Mouse (Mus musculus): ENCODE results near the gene Parp6. TPM values are rescaled to one million over a fixed set of nuclear protein-coding genes. Genes with fewer than 3 reads are reported as not detected.

Parp6 gene
- polyA plus RNA-seq, 3 experiments from 2014 or later: 17.2 to 62.5 (median 46.8) TPM

DNA sequence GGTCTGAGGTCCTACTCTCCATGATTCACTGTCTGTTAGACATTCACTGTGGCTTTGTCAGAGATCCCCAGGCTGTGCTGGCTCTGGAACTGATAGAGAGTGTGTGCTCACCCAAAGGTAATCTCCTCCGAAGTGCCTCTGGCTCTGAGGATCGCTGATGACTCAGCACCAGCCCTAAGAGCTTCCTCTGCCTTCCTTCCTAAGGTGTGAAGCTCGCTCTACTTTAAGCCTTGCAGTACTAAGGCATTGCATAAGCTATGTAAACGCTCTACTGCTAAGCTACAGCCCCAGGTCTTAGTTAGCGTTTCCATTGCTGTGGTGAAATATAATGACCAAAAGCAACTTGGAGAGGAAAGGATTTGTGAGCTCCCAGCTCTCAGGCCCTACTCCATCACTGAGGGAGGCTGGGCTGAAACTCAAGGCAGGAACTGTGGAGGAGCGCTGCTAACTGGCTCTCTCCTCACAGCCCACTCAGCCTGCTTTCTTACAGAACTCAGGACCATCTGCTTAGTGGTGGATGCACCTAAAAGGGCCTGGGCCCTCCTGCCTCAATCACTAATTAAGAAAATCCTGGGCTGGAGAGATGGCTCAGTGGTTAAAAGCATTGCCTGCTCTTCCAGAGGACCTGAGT lies 70.4 kb downstream of the Parp6 start:
- ATAC-seq: no peak

DNA sequence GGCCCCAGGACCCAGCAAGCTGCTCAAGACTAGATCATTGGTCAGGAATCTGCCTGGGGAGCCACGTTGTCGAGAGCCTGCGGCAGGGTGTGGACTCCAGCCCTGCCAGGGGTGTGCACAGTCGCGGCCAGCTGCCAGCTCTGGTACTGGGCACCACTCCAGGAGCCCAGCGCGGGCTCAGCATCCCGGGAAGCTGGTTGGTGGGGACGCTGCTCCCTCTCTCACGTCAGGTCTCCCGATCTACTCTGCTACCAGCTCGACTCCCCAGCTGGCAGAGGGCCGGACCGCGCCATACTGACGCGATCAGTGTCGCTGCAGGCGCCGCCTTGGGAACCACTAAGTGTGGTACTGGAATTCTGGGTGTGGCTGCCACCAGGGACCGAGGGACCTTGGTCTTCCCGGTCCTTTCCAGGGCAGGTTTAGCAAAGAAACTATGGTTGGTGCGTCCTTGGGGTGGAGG lies 74.6 kb downstream of the Parp6 start:
- ATAC-seq: no peak

DNA sequence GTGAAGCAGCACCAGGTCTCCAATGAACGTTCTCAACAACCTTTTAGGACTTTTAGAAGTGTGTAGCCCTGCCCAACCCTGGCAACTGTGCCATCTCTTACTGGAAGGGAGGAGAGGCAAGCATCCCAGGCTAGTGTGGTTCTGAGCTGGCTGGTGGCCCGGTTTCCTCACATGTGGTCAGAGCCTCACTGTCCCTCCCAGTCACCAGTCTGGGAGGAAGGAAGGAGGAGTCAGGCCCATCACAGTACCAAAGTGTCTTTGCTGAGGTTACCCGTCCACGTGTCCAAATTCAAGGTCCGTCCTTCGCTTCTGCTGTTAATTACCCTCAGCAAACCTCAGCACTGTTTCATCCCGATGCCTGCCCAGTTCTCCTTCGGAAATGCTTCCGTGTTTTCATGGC lies 75.1 kb downstream of the Parp6 start:
- no peak for ATAC-seq

DNA sequence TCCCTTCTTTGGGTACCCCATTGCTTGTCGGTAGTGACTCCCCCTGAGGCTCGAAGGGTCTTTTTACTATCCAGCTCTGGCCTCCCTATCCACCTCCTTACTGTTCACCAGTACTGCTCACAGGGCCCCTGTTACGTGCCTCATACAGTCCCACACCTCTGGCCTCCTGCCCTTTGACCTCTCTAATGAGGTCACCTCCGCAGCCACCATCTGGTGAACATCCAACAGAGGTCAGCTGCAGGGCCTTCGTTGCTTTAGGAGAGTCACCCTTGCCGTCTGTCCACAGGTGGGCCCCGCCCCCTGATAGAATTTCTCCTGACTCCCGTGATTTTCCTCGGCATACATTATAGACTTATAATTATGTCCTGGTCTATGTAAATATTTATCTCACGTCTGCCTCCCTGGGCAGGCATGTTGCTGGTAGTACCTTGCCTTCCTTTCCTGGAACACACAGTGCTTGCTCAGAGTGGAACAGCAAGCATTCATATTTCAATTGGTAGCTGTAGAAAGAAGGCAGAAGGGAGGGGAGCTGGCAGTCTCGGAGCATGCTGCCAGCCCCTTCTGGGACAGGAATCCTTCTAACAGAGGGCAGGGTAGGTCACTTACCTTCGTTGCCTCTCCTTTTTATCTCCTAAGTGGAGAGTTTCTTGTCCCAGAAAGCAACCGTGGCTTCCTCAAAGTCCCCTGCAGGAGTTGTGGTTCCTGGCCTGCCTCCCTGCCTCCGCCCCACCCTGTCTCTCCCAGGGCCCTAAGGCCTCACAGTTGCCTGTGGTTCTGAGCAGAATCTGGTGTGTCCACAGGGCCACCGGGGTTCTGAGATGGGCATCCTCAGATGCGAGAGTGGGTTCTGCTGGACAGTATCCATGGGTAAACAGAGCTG lies 77.7 kb downstream of the Parp6 start:
- ATAC-seq: no peak

GRCm38 (mm10) chr9:59695451-59695813 lies 78.3 kb downstream of the Parp6 start:
- ATAC-seq: no peak

- no peak for ATAC-seq
Measured at GRCm38 (mm10) chr9:59696381-59696780, 79.3 kb downstream of the Parp6 start.

Other genes with a start within 250 kb of the Parp6 start
- gene Arih1, start 130.7 kb upstream of the Parp6 start, polyA plus RNA-seq (2017; shearing (Covaris generic)): 10 to 100 TPM; 19.6 to 23.7 (median 23.0) TPM
- 10 to 100 TPM; 15.6 to 38.7 (median 37.6) TPM for gene Hexa, start 77.7 kb upstream of the Parp6 start, polyA plus RNA-seq (2017; shearing (Covaris generic))
- not detected for gene Tmem202, start 77.4 kb upstream of the Parp6 start, polyA plus RNA-seq (2017; shearing (Covaris generic))
- gene Celf6, start 39.4 kb upstream of the Parp6 start, polyA plus RNA-seq (2017; shearing (Covaris generic)): not detected
- gene Pkm, start 39.1 kb downstream of the Parp6 start, polyA plus RNA-seq (2017; shearing (Covaris generic)): 1,000 to 10,000 TPM in 1 of 3 experiments, 100 to 1,000 TPM in 2; 745 to 1,024 (median 798) TPM
- not detected for gene Gramd2, start 62.9 kb downstream of the Parp6 start, polyA plus RNA-seq (2017; shearing (Covaris generic))
- 1 to 10 TPM; 3.5 to 7.0 (median 4.7) TPM for gene Senp8, start 133.4 kb downstream of the Parp6 start, polyA plus RNA-seq (2017; shearing (Covaris generic))
- 10 to 100 TPM; 19.0 to 60.9 (median 50.9) TPM for gene Myo9a, start 133.6 kb downstream of the Parp6 start, polyA plus RNA-seq (2017; shearing (Covaris generic))

Measured in inflammation-experienced regulatory T-cells, adult 6 months (primary cell).